Comparison of ENCODE assay signal across 20 mouse cellular contexts in genomic region chr9:78224418-78224817, GRCm38 (mm10). TPM values are rescaled to one million over a fixed set of nuclear protein-coding genes. Genes with fewer than 3 reads are reported as not detected.
DNase-seq lines count a peak whose midpoint lies in the region; ATAC-seq and TF ChIP-seq lines count a peak whose summit lies in the region.
"Had no signal": no experiment of that assay in that cellular context is flagged by ENCODE, and none has a peak within 500 bp of the region (broad histone marks: within the 10 kb centered on the region; RNA-seq: fewer than 3 reads in every experiment).

No protein-coding gene starts in this region.

- WGBS in intestine, embryonic 15.5 days = 80% methylated on average over 2 of the region's 2 CpGs
- 40% methylated on average over 2 of the region's 2 CpGs for WGBS in intestine, postnatal 0 days
- WGBS in stomach, postnatal 0 days = 88% methylated on average over 2 of the region's 2 CpGs
- 90% methylated on average over 2 of the region's 2 CpGs for WGBS in liver, embryonic 11.5 days

- ATAC-seq in intestine, embryonic 15.5 days = peak; percentile 61
- peak; percentile 71 for ATAC-seq in intestine, postnatal 0 days
- ATAC-seq in stomach, postnatal 0 days (ENCODE audit: low FRiP score, low TSS enrichment) = no peak
- ATAC-seq in activated CD4-positive, CD25-positive, alpha-beta regulatory T cell, adult 4 months = no peak
- ATAC-seq in liver, embryonic 11.5 days (replicated peaks; ENCODE audit: low FRiP score) = no peak
- ATAC-seq: forebrain, embryonic 13.5 days; forebrain, embryonic 15.5 days had no signal

- H3K4me1 ChIP-seq in intestine, embryonic 15.5 days (replicated peaks) = peaks cover 4% of the 10 kb centered on the region; the same call in 1 of the 2 replicates
- H3K4me1 ChIP-seq in intestine, postnatal 0 days (replicated peaks; ENCODE audit: control insufficient read depth, insufficient read depth, low read length) = peaks cover 2% of the 10 kb centered on the region; the same call in 1 of the 2 replicates
- no peaks in the 10 kb centered on the region for H3K4me1 ChIP-seq in stomach, postnatal 0 days (replicated peaks; ENCODE audit: control insufficient read depth, insufficient read depth)
- H3K4me1 ChIP-seq in liver, embryonic 11.5 days (replicated peaks; ENCODE audit: control insufficient read depth, insufficient read depth, low read length) = no peaks in the 10 kb centered on the region
- H3K4me1 ChIP-seq: embryonic facial prominence, embryonic 12.5 days; forebrain, embryonic 13.5 days; forebrain, embryonic 15.5 days had no signal

- H3K36me3 ChIP-seq in intestine, embryonic 15.5 days = no peaks in the 10 kb centered on the region
- H3K36me3 ChIP-seq in intestine, postnatal 0 days (ENCODE audit: control insufficient read depth, insufficient read depth) = no peaks in the 10 kb centered on the region
- no peaks in the 10 kb centered on the region for H3K36me3 ChIP-seq in stomach, postnatal 0 days (ENCODE audit: control insufficient read depth, insufficient read depth, low read length)
- no peaks in the 10 kb centered on the region for H3K36me3 ChIP-seq in liver, embryonic 11.5 days (ENCODE audit: control insufficient read depth, insufficient read depth, low read length)
- H3K36me3 ChIP-seq: embryonic facial prominence, embryonic 10.5 days; embryonic facial prominence, embryonic 12.5 days; forebrain, embryonic 15.5 days had no signal

- no peak for TF ChIP-seq EP300 in stomach, postnatal 0 days (optimal IDR thresholded peaks at IDR 0.05)

- H3K9ac ChIP-seq in intestine, embryonic 15.5 days = no peak overlapping the region
- H3K9ac ChIP-seq in intestine, postnatal 0 days (ENCODE audit: low read depth, low read length) = no peak overlapping the region
- H3K9ac ChIP-seq in stomach, postnatal 0 days (ENCODE audit: low read length) = no peak overlapping the region
- H3K9ac ChIP-seq in liver, embryonic 11.5 days (ENCODE audit: low read depth, low read length) = no peak overlapping the region
- H3K9ac ChIP-seq: embryonic facial prominence, embryonic 12.5 days; forebrain, embryonic 13.5 days; forebrain, embryonic 15.5 days had no signal

- H3K4me3 ChIP-seq in intestine, embryonic 15.5 days (replicated peaks) = no peak overlapping the region
- no peak overlapping the region for H3K4me3 ChIP-seq in intestine, postnatal 0 days (ENCODE audit: low read depth, low read length)
- no peak overlapping the region for H3K4me3 ChIP-seq in stomach, postnatal 0 days (ENCODE audit: low read depth, low read length)
- no peak overlapping the region for H3K4me3 ChIP-seq in liver, embryonic 11.5 days (ENCODE audit: low read depth, low read length)
- H3K4me3 ChIP-seq: embryonic facial prominence, embryonic 10.5 days; embryonic facial prominence, embryonic 12.5 days; forebrain, embryonic 13.5 days; forebrain, embryonic 15.5 days had no signal

- no peaks in the 10 kb centered on the region for H3K27me3 ChIP-seq in intestine, embryonic 15.5 days (replicated peaks)
- no peaks in the 10 kb centered on the region for H3K27me3 ChIP-seq in intestine, postnatal 0 days (replicated peaks; ENCODE audit: control insufficient read depth, insufficient read depth, low read length)
- no peaks in the 10 kb centered on the region for H3K27me3 ChIP-seq in stomach, postnatal 0 days (ENCODE audit: control insufficient read depth, insufficient read depth, low read length)
- no peaks in the 10 kb centered on the region for H3K27me3 ChIP-seq in liver, embryonic 11.5 days (replicated peaks; ENCODE audit: control insufficient read depth, insufficient read depth, low read length)
- H3K27me3 ChIP-seq: embryonic facial prominence, embryonic 12.5 days; forebrain, embryonic 13.5 days; forebrain, embryonic 15.5 days had no signal

- peak; percentile 7 for DNase-seq in stomach, postnatal 0 days (ENCODE audit: low spot score)
- DNase-seq in liver, embryonic 11.5 days (ENCODE audit: low spot score) = no peak
- DNase-seq in urinary bladder, postnatal 4 days (ENCODE audit: low spot score in 2 of 2) = no peak
- DNase-seq: adrenal gland, adult 8-10 months; adrenal gland, postnatal 14 days; adrenal gland, postnatal 36 days; cerebellum, adult 11-12 months; cerebellum, adult 2 months; cerebellum, adult 9-10 months; cerebellum, postnatal 10 days; cerebellum, postnatal 25 days had no signal

- TF ChIP-seq CTCF in intestine, postnatal 0 days (IDR thresholded peaks at IDR 0.05; ENCODE audit: low read depth) = no peak
- no peak for TF ChIP-seq CTCF in stomach, postnatal 0 days (IDR thresholded peaks at IDR 0.05; ENCODE audit: low read depth)

- no peak overlapping the region for H3K4me2 ChIP-seq in intestine, embryonic 15.5 days (replicated peaks)
- no peak overlapping the region for H3K4me2 ChIP-seq in intestine, postnatal 0 days (replicated peaks; ENCODE audit: low read depth)
- H3K4me2 ChIP-seq in stomach, postnatal 0 days (replicated peaks; ENCODE audit: low read depth) = no peak overlapping the region
- no peak overlapping the region for H3K4me2 ChIP-seq in liver, embryonic 11.5 days
- H3K4me2 ChIP-seq: embryonic facial prominence, embryonic 12.5 days; forebrain, embryonic 13.5 days; forebrain, embryonic 15.5 days had no signal

- H3K9me3 ChIP-seq in intestine, embryonic 15.5 days = no peaks in the 10 kb centered on the region
- H3K9me3 ChIP-seq in intestine, postnatal 0 days (ENCODE audit: control insufficient read depth) = no peaks in the 10 kb centered on the region
- no peaks in the 10 kb centered on the region for H3K9me3 ChIP-seq in stomach, postnatal 0 days (ENCODE audit: control insufficient read depth, low read length)
- no peaks in the 10 kb centered on the region for H3K9me3 ChIP-seq in liver, embryonic 11.5 days (ENCODE audit: control insufficient read depth, low read length)
- H3K9me3 ChIP-seq: embryonic facial prominence, embryonic 10.5 days; embryonic facial prominence, embryonic 12.5 days; forebrain, embryonic 13.5 days; forebrain, embryonic 15.5 days had no signal

- H3K27ac ChIP-seq in intestine, embryonic 15.5 days = no peak overlapping the region
- 0 out of 2 replicates have a peak overlapping the region, but pooled peaks have one; percentile 3 for H3K27ac ChIP-seq in intestine, postnatal 0 days (ENCODE audit: low read depth, low read length)
- no peak overlapping the region for H3K27ac ChIP-seq in stomach, postnatal 0 days (replicated peaks)
- H3K27ac ChIP-seq in liver, embryonic 11.5 days (ENCODE audit: low read depth, low read length) = no peak overlapping the region
- H3K27ac ChIP-seq: embryonic facial prominence, embryonic 10.5 days; embryonic facial prominence, embryonic 12.5 days; forebrain, embryonic 13.5 days; forebrain, embryonic 15.5 days had no signal

RNA-seq across cellular contexts. Expression of gene Gsta1, which starts 6.0 kb away (rescaled TPM):
- 61.1 and 68.1 TPM in 2 replicates for polyA plus RNA-seq in intestine, embryonic 15.5 days (2015; fragmentation: Nextera tagmentation; extraction: Ambion mirVana)
- 94.0 and 129 TPM in 2 replicates for polyA plus RNA-seq in intestine, postnatal 0 days (2015; fragmentation: Nextera tagmentation; extraction: Ambion mirVana)
- 1,326 and 1,348 TPM in 2 replicates for polyA plus RNA-seq in stomach, postnatal 0 days (2015; fragmentation: Nextera tagmentation; extraction: Ambion mirVana)
- polyA plus RNA-seq in activated CD4-positive, CD25-positive, alpha-beta regulatory T cell, adult 4 months (2017; shearing (Covaris generic)) = not detected
- not detected in 2 replicates for polyA plus RNA-seq in liver, embryonic 11.5 days (2014; fragmentation: Nextera tagmentation; extraction: Ambion mirVana)
- polyA plus RNA-seq: cerebellum, adult 2 months; cortical plate, adult 2 months; embryonic facial prominence, embryonic 10.5 days; embryonic facial prominence, embryonic 12.5 days; forebrain, embryonic 11.5 days; forebrain, embryonic 13.5 days; forebrain, embryonic 15.5 days had no signal

RNA-seq across cellular contexts. Expression of gene Gm3776, which starts 32.5 kb away (rescaled TPM):
- polyA plus RNA-seq in intestine, embryonic 15.5 days (2015; fragmentation: Nextera tagmentation; extraction: Ambion mirVana) = 45.9 and 53.7 TPM in 2 replicates
- 66.1 and 82.0 TPM in 2 replicates for polyA plus RNA-seq in intestine, postnatal 0 days (2015; fragmentation: Nextera tagmentation; extraction: Ambion mirVana)
- polyA plus RNA-seq in stomach, postnatal 0 days (2015; fragmentation: Nextera tagmentation; extraction: Ambion mirVana) = 929 and 937 TPM in 2 replicates
- not detected for polyA plus RNA-seq in activated CD4-positive, CD25-positive, alpha-beta regulatory T cell, adult 4 months (2017; shearing (Covaris generic))
- polyA plus RNA-seq in liver, embryonic 11.5 days (2014; fragmentation: Nextera tagmentation; extraction: Ambion mirVana) = not detected in 2 replicates
- polyA plus RNA-seq: cerebellum, adult 2 months; cortical plate, adult 2 months; embryonic facial prominence, embryonic 10.5 days; forebrain, embryonic 11.5 days; forebrain, embryonic 13.5 days; forebrain, embryonic 15.5 days had no signal

RNA-seq across cellular contexts. Expression of gene Gsta4, which starts 41.8 kb away (rescaled TPM):
- polyA plus RNA-seq in intestine, embryonic 15.5 days (2015; fragmentation: Nextera tagmentation; extraction: Ambion mirVana) = 56.0 and 56.9 TPM in 2 replicates
- polyA plus RNA-seq in intestine, postnatal 0 days (2015; fragmentation: Nextera tagmentation; extraction: Ambion mirVana) = 23.3 and 36.2 TPM in 2 replicates
- 1,515 and 1,656 TPM in 2 replicates for polyA plus RNA-seq in stomach, postnatal 0 days (2015; fragmentation: Nextera tagmentation; extraction: Ambion mirVana)
- polyA plus RNA-seq in activated CD4-positive, CD25-positive, alpha-beta regulatory T cell, adult 4 months (2017; shearing (Covaris generic)) = 10 to 100 TPM; 22.3 to 23.5 TPM
- polyA plus RNA-seq in liver, embryonic 11.5 days (2014; fragmentation: Nextera tagmentation; extraction: Ambion mirVana) = 33.3 and 40.6 TPM in 2 replicates

Comparison
In these comparisons a context has a peak if more than half of its experiments do, and no peak if none do; other contexts are left out.
1. ATAC-seq: peak in intestine, embryonic 15.5 days (single experiment) and intestine, postnatal 0 days (single experiment); none in stomach, postnatal 0 days (single experiment), activated CD4-positive, CD25-positive, alpha-beta regulatory T cell, adult 4 months (single experiment) and liver, embryonic 11.5 days (single experiment).
2. RNA of gene Gsta1, which starts 6.0 kb away (polyA plus RNA-seq): 1,326 to 1,348 TPM in stomach, postnatal 0 days, 94.0 to 129 TPM in intestine, postnatal 0 days and 61.1 to 68.1 TPM in intestine, embryonic 15.5 days; not detected in activated CD4-positive, CD25-positive, alpha-beta regulatory T cell, adult 4 months and not detected in liver, embryonic 11.5 days; every median in the first group is over 10 times any median in the second.
3. RNA of gene Gm3776, which starts 32.5 kb away (polyA plus RNA-seq): 929 to 937 TPM in stomach, postnatal 0 days, 66.1 to 82.0 TPM in intestine, postnatal 0 days and 45.9 to 53.7 TPM in intestine, embryonic 15.5 days; not detected in activated CD4-positive, CD25-positive, alpha-beta regulatory T cell, adult 4 months and not detected in liver, embryonic 11.5 days; every median in the first group is over 10 times any median in the second.
4. RNA of gene Gsta4, which starts 41.8 kb away (polyA plus RNA-seq): 1,515 to 1,656 TPM in stomach, postnatal 0 days; 56.0 to 56.9 TPM in intestine, embryonic 15.5 days, 33.3 to 40.6 TPM in liver, embryonic 11.5 days, 22.3 to 23.5 TPM in activated CD4-positive, CD25-positive, alpha-beta regulatory T cell, adult 4 months and 23.3 to 36.2 TPM in intestine, postnatal 0 days; every median in the first group is over 10 times any median in the second.